Mouse (Mus musculus): Measurements from ENCODE around the gene Ctnna2. TPM values are rescaled to one million over a fixed set of nuclear protein-coding genes. Genes with fewer than 3 reads are reported as not detected.

Ctnna2 gene
- total RNA-seq, 2 experiments from 2014 or later: 0.33 to 0.50 TPM

GRCm38 (mm10) chr6:77421564-77422139 is 557.8 kb downstream of the Ctnna2 start:
- DNase-seq: no peak

- DNase-seq: no peak
Measured at GRCm38 (mm10) chr6:77416999-77417398, 562.5 kb downstream of the Ctnna2 start.

DNA sequence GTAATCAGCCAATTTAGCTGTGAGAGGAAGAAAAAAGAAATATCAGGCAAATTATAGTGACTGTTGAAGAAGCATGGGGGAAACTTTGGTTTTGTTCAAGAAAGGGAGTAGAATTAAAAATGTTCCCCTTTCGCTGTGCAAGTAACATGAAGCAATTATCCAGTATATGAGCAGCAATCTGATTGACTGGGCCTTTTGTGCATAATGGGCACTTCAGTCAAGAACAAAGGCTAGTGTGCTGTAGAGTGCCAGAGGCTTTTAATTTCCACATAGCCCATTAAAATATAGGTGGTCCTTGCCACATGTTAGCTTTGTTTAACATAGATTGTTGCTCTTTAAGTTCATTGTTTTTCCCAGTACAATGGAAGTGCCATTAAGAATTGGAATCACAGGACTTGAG is 566.0 kb downstream of the Ctnna2 start:
- DNase-seq: no peak

DNA sequence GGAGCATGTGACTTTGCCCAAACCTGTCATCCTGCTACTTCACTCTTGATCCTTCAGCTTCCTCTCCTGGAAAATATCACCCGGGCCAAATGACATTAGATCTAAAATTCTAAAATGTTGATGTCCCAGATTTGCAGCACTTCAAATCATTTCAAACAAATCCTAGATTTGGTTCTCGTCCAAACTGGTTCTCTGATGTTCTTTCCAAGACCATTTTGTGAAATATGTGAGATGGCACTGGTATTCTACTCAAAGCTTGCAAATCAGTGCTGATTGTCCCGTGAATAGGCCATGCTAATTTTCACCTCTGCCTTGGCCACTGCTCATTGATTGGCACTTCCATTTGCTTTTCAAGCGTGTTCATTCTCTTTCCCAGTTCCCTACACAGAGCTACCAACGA is 571.0 kb downstream of the Ctnna2 start:
- no peak for DNase-seq

- DNase-seq: no peak
Measured at GRCm38 (mm10) chr6:77400751-77401150, 578.7 kb downstream of the Ctnna2 start.

DNA sequence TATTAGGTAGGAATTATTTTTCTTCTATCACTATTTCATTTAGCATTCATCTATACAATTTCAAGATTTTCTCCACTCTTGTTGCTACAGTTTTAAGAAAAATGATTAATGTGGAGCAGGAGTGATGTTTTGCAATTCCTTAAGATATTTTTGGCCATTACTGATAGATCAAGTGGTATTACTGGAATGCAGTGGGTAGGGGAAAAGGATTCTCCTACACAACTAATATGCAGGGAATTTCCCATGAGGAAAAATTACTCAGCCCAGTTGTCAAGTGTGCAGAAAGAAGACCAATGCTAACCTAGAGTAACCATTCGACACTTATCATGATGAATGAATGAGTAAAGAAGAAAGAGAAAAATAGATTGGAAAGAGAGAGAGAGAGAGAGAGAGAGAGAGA is 587.8 kb downstream of the Ctnna2 start:
- no peak for DNase-seq

DNA sequence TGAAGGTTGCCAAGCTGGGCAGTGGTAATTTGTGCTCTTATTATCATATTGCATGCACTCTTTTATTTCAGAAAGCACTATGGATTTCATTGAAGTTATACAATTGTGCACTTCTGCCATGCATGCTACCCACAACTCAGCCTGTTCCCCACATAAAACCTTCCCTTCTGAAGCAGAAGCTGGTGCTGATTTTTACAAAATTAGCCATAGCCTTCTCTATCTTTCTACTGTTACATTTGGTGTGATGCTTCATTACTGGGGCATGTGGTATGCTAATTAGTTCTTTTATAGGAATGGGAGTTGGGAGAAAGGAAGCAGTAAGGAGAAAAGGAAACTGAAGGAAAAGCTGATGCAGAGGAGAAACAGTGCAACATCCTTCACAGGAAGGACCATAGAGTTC is 598.2 kb downstream of the Ctnna2 start:
- DNase-seq: no peak

DNA sequence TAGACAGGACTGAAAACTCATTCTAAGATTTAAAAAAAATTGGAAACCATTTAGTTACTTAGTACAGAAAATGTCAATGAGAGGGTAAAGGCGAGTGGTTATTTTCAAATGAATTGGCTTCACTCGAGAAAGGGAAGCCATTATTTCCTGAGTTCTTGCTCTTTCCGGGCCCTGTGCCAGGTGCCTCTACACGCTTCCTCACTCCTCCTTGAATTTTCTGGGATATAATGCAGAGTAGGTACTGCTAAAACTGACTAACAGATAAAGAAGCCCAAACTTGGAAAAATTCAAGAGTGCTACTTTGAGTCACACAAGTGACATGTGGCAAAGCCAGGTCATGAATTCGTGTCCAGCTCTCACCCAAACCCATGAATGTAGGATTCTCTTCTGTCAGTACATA is 606.4 kb downstream of the Ctnna2 start:
- DNase-seq: peak; percentile 5

DNA sequence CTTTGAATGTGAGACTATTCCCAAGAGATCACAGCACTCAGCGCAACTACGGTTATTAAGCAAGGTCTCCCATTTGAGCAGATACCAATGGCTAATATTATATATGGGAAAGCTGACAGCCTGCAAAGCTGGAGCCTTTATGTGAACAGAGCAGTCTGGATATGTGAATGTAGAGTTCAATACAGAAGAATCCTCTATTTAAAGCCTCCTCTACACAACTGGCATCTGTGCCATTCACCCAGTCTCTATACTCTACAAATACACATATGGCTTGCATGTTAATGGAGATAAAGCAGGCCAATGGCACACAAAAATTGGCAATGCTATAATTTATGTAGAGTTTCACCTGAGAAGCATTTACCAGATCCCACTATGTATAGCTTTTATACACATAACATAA is 608.4 kb downstream of the Ctnna2 start:
- DNase-seq: no peak

DNA sequence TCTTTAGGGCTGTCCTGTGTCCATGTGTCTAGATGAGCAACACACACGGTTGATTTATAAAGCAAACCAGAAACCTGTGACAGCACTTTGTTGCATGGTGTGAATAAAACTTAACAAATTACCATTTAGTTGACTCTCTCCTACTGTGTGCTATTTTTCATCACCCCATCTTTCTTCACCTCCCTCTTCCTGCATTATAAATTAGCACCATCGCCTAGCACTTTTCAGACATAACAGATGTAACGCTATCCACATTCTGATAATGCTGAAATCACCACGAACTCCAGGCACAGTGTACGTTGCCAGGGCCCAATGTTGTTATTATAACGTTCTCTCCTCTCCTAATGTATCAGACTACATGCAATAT is 621.0 kb downstream of the Ctnna2 start:
- no peak for DNase-seq

DNA sequence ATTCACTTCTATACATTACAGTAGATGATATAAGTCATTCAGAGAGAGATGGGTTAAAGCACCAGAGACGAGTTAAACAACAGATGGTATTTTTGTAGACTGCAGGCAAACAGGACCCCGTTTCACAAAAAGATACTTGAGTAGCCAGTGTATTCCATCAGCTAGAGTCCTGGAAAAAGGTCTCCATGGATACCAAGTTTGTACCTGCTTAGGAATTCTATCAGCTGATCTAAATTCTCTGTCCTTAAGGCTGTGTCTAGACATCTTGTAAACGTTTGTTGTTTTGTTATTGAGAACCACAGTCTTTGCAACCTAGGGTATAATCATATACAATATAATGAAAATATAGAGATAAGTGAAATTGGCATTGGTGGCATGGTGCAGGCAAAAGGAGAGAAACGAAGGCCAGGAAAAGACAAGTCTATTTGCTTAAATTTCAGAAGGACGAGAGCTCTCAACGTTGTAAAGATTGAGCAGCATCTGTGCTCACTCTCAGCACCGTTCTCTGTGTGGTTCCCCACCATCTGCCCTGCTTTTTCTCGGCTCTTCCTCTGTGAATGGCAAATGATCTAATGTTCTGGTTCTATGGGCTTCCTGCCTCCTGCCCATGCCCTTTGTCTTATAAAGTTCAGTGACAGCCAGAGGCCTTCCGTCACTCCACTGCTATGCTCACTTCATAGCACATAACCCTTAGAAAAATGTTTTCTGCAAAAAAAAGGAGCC is 621.6 kb downstream of the Ctnna2 start:
- no peak for DNase-seq

GRCm38 (mm10) chr6:77354826-77355225 is 624.7 kb downstream of the Ctnna2 start:
- no peak for DNase-seq

DNA sequence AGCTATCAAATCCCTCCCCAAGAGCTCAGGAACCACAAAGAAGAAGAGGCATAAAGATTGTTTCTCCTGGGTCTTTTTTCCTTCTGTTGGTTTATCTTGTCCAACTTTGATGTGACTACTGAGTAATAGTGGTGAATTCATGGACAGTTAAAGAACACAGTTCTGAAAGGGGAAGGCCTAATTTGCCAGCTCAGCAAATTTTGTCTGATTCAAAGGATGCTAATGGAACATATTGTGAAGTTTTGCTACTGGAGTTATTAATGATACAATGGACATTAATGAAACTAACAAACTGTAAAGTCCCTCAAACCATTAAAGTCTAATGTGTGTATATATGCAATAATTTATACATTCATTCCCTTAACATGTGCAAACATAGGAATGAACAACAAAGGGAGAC is 635.7 kb downstream of the Ctnna2 start:
- no peak for DNase-seq

DNA sequence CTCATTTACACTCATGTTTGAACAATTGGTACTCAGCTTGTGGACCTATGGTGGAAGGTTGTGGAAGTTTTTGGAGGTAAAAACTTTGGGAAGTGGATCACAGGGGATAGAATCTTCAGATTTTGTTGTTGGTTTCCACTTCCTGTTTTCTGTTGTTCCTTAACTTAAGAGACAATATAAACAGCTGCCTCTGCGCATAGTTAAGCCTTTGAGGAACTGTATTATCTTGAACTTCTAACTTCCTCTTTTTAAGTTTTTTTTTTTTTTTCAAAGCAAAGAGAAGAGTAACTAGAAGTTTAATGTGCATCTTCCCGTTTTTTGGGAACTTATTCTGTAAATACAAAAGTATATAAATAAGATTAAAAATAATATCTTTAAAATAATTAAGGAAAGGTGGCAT is 644.0 kb downstream of the Ctnna2 start:
- no peak for DNase-seq

DNA sequence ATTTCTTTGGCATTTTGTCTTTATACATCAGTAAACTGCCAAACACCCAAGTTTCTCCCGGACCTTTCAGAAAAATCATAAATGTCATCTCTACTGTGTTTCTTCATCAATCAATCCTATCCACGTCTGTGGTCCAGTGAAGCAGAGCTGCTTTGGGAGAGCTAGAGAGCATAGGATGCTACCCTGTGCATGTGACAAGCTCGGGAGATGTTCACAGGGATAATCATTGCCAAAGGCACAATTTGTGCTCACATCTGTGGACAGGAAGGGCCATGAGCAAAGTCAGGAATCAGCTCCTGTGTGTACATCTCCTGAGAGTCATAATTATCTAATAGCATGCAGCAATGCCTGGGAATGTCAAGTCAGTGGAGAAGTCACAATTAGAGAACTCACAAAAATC is 654.8 kb downstream of the Ctnna2 start:
- DNase-seq: no peak

DNA sequence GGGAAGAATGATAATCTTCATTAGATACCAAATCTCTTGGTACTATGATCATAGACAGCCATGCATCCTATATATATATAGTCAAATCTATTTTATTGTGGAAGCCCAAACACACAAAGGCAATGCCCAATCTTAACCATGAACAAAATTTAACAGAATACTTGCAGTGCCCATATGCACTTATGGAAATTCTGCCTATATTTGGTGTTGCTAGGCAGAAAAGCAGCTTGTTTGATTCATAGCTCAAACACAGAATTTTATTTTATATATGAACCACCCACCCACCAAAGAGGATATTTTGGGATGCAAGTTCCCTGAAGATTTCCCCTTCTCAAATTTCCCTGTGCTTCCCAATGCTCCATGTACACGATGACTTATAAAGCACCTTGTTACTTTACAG is 655.2 kb downstream of the Ctnna2 start:
- DNase-seq: no peak

GRCm38 (mm10) chr6:77306796-77307195 is 672.7 kb downstream of the Ctnna2 start:
- no peak for DNase-seq

GRCm38 (mm10) chr6:77301305-77301704 is 678.2 kb downstream of the Ctnna2 start:
- no peak for DNase-seq

DNA sequence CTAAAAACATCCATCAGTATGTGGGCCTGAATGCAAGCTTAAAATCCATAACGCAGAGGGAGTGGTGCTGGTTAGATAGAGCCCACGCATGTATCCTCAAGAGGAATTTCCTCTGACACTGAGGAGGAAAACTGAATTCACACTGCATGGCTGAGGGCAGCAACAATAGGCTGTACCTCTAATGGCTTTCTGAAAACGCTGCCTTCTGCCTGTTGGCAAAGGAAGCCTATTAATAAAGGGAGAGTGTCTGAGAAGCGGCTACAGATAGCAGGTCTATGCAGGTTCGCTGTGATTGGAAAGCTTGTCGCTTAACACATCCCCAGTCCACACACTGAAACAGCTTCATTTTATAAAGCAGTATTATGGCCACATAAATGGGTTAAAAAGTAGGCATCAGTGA is 688.1 kb downstream of the Ctnna2 start:
- no peak for DNase-seq

DNA sequence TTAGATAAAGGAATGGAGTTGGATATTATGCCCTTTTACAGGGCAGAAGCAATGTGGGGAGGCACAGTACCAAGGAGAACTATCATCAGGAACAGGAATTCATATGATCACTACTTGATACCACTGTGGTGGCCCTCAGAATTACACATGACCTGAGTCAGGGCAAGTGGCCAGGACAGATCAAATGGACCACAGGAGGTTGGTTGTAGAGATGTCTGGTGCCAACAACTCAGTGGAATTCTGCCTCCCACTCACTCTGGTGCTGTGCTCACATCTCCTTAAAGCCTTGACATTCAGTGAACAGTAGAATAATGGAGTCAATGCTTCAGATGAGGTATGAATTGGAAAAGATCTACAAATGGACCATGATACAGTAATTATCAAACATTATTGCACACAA is 691.1 kb downstream of the Ctnna2 start:
- no peak for DNase-seq

- DNase-seq: no peak
Measured at GRCm38 (mm10) chr6:77286317-77286716, 693.2 kb downstream of the Ctnna2 start.

DNA sequence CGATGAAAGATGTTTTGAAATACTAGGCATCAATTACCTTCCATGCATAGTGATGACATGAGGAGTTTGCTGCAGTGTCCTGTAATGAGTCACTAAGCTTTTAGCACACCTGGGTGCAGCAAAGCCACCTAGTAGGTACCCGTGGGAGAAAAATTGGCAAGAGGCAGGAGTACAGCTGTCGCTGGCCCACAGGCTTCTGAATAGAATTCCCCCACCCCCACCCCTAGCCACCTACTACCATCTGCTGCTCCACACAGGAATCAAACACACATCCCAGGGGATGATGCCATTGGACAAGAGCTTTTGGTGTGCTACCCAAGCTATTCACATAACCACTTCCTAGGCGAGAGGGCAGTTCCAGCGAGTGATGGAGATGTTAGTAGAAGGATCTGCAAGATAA is 700.7 kb downstream of the Ctnna2 start:
- no peak for DNase-seq

DNA sequence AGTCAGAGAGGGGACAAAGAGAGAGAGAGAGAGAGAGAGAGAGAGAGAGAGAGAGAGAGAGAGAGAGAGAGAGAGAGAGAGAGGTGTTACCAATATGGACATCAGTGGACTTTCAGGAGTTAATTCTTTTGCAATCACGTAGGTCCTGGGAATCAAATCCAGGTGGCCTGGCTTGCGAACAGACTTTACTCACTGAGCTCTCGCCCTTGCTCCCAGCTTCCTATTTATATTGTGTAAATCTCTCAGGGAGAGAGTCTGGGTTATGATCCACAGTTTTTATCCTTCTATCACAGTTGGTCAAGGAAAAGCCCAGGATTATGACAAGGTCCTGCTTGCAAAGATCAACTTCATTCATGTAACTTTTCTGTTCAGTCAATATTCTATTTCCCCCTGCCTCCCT is 714.3 kb downstream of the Ctnna2 start:
- DNase-seq: no peak

DNA sequence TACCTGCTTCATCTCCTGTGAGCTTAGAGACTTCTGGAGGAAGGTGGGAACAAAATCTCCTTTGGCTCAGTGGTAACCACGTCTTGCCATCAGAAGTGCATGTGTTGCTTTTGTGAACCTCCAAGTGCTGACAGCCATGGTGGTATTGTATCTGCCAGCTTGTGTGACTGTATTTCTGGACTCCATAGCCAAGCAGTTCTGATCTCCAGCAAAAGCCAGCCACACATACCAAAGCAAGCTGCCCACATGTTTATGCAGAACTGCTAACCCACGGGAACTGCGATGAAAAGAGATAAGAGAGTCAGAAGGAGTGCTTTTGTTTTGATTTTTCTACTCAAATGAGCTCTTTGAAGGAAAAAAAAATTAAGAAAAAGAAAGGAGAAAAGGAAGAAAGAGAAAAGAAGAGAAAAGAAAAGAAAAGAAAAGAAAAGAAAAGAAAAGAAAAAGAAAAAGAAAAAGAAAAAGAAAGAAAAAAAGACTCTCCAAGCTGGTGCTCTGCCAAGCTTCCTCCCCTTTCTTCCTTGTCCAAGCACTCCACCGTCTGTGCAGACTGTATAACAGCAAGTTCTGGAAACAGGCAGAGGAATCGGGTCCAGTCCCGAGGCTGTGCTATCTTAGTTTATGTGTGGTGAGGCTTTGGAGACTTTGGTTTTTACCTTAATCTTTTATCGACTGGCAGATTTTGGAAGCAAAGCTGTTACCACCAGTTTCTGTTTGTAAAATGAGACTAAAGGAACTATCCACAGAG is 722.0 kb downstream of the Ctnna2 start:
- no peak for DNase-seq
